Mouse (Mus musculus) retina, embryonic 14.5 days (tissue): ENCODE results near the gene Zbtb39.
A peak's percentile ranks its signal among the peaks of the same experiment; 100 is the strongest.

Experiments used
- DNase-seq: peaks from one replicate; pipeline ENCODE4 v3.0.0-alpha.2; 2015; ENCODE audit warnings: low spot score

Gene Zbtb39

DNA sequence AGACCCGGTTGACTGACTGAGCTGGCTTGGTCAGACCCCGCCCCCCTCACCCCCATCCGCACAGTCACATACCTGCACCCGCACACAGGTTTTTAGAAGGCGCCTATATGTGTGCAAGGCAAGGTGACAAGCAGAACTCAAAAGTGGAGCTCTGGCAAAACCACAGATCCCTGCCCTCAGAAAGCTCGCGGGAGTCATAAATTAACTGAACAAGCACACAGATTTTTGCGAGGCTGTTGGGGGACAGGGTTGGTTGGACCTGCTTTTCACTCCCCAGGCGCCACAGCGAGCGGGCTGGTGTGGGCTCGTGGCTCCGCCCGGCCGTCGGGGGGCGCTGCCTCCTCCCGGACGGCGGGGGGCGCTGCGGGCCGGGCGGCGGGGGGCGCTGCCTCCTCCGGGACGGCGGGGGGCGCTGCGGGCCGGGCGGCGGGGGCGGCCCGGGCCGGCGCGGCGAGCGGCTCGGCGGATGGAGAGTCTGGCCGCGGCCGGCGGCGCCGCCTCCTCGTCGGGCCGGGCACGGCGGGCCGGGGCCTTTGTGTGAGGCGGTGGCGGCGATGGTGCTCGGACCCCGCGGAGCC, at the start of gene Zbtb39:
TSS of gene Zbtb39 (plus strand) at position 456 of the 578 bp plus-strand sequence.
- DNase-seq, result peak; percentile 78

DNA sequence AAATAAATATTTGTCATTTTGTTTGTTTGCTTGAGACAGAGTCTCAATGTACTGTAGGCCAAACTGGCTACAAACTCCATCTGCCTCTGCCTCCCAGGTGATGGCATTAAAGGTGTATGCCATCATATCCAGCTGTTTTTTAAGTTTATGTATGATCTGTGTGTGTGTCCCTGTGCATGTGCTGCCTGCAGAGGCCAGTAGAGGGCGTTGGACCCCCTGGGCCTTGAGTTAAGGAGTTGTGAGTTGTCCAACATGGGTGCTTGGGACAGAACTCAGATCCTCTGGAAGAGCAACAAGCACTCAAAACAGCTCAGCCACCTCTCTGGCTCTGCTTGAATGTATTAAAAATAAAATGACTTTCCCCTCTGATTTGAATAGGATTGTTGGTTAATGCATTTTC, 48.3 kb upstream of the Zbtb39 start:
- no peak for DNase-seq

DNA sequence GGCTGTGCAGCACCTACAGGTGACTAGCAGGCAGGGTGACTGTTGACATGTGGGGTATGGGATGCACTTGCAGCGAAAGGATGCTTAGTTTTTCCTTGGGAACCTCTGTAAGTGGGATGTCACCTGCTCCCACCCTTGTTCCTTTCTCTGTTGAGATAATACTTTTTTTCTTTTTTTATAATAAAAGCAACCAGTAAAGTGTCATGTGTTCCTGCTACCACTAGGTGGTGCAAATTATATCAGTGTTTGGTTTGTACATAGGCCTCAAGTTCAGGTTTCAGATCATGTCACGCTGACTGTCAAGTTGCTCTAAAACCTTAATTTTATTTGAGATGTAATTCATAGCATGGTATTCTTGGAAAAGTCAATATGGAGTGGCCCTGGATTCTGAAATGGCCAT, 44.7 kb upstream of the Zbtb39 start:
- DNase-seq, result peak; percentile 72

DNA sequence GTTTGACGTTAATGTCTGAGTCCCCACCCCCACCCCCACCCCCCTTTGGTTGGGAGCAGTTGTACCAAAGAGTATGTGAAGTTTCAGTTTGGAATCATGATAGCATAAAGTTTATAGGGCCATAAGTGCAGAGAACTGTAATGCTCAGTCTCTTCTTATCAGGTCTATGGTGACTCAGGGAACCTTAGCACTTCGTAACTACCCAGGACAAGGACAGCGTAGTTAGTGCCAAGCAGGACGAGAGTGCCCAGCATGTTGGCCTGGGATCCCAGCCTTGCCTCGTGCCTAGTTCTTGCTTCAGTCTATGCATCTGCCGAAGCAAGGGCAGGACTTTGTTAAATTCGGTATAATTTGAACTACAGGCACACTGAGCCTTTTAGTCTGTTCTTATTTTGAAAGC, 43.6 kb upstream of the Zbtb39 start:
- no peak for DNase-seq

DNA sequence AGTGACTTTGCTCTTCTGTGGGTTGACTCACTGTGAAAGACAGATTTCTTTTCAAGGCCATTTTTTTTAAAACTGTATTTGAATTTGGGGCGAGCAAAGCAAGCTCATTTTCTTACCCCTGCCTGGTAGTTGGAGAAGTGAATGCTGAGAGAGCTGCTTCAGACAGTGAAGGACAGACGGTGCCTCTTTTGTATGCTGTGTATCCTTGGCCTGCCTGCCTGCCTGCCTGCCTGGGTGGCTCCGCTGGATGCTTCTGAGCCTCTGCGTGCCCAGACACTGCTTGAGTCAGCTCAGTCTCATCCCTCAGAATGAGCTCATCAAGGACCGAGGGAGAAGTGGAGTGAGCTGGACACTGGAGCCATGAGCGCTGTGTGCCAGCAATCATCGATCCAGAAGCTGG, 40.4 kb upstream of the Zbtb39 start:
- no peak for DNase-seq

DNA sequence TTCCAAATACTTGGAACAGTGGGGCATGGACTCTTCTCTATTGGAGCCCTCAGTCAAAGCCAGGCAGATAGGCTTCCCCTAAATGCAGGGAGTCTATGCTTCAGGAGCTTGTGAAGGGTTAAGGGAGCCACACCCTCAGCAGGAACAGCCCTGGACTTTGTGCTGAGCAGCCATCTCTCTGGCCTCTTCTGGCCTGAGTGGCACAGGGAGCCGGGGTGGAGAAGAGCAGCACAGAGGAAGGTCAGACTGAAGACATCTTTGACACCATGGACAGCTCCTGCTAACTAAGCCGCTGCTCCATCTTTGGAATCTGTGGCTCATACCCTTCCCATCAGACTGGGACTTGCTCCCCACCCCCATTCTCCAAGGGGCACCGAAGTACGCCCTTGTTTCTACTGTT, 36.0 kb upstream of the Zbtb39 start:
- peak; percentile 24 for DNase-seq

- no peak for DNase-seq
Observed at GRCm38 (mm10) chr10:127704293-127704692, 35.0 kb upstream of the Zbtb39 start.

DNA sequence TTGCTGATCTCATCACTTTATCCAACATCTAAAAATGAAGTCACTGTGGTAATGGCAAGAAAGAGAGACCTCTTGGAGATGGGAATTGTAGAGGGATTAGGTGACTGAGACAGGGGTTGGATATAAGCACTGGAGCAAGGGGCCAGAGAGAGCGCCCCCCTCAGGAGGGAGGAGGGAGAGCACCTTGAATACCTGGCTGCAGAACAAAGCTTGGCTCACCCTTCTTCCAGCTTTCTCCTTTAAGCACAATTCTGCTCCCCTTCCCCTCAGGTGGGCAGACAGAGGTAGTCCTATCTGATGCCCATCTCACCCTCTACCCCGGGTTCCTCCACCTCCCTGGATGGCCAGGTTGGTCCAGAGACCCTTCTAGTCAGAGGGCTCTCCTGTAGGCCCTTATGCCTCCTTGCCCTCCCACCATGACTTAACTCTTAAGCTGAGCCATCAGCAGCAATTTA, 34.5 kb upstream of the Zbtb39 start, which contains the start of gene Myo1a:
TSS of gene Myo1a (plus strand) at position 405 of the 455 bp plus-strand sequence.
- no peak for DNase-seq

DNA sequence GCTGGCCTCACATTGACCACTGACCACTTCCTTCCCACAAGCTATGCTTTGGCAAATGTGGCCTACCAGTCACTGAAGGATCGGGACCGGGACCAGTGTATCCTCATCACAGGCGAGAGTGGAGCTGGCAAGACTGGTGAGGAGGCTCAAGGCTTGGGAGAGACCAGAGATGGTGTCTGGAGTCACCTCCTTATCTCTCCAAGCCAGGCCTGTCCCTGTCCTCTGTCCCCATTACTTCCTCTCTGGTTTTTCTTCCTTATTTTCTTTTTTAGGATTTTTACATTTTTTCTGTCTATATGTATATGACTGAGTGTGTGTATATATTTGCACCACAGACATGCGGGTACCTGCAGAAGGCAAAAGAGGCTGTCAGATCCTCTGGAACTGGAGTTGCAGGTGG, 33.6 kb upstream of the Zbtb39 start:
- DNase-seq, result no peak

DNA sequence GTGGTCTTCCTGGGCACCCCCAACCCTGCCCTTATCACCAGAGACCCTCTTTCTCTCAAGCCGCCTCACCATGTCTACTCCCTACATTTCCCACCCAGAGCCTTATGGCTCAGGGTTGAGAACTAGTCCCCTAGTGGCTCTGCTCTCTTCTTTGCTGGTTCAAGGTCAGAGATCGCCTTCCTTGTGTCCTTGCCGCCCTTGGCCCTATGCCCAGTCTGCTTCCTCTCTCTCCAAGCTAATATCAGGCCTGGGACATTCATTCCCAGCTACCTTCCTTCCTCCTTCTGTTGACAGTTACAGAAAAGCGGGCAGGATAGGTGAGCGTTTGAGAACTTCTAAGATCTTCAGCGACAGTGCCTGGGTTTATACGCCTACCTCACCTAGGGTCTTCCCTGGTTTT, 31.6 kb upstream of the Zbtb39 start:
- DNase-seq, result no peak

- DNase-seq, result no peak
Observed at GRCm38 (mm10) chr10:127708850-127709370, 30.4 kb upstream of the Zbtb39 start.

DNA sequence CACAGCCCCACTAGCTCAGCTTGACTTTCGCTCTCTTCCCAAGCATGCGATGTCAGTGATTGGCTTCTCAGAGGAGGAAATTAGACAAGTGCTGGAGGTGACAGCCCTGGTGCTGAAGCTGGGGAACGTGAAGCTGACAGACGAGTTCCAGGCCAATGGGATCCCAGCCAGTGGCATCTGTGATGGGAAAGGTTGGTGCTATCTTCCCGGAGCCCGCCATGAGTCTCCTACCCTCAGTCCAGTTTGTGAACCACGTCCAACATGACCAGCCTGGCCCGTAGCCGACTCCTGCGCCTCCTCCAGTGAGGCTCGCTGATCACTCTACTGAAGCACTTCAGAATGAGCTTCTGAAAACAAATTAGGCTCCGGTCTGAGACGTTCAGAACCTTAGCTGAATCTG, 29.0 kb upstream of the Zbtb39 start:
- DNase-seq, result no peak

DNA sequence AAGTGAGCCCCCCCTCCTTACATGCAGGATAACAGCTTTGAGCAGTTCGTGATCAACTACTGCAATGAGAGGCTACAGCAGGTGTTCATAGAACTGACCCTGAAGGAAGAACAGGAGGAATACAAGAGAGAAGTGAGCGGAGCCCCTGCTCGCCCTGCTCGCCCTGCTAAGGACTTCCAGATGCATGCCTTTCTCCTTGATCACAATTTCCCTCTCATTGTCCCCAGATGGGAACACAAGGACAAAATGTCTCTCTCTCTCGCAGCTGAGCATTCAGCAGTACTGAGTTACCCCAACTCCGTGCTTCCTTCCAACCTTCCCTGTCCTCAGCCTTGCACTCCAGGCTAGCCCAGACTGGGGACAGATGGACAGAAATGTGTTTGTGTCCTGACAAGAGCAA, 26.6 kb upstream of the Zbtb39 start:
- no peak for DNase-seq

DNA sequence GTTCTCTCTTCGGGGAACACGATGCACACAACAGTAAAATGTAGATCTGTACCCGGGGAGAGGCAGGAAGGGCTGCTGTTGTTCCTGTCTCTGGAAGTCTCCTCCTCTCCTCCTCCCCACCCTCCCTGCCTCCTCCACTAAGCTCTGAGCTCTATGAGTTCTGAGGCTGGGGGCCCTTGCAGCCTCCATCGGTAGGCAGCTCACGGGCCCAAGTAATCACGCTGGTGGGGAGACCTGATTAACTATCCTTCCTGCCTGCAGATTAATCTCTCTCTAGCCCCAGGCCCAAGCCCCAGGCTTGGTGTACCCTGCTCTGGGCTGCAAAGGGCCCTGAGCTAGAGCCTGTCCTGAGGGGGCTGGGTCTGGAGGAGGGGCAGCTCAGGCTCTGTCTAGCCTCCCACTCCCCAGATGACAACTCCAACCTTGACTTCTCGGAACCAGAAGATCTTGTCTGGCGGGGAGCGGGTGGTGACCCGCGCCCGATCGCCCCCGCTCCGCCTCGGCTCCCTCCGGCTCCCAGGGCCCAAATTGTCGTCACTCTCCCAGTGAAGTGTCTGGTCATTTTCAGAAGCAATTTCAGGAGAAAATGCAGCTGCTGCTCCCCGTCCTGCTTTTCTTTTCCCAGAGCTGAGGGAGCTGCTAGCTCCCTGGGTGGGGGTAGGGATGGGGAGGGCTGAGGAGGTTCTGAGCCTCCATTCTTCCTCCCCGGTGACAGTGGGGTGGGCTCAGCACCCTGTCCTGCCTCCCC, 17.5 kb upstream of the Zbtb39 start:
- peak; percentile 20 for DNase-seq

DNA sequence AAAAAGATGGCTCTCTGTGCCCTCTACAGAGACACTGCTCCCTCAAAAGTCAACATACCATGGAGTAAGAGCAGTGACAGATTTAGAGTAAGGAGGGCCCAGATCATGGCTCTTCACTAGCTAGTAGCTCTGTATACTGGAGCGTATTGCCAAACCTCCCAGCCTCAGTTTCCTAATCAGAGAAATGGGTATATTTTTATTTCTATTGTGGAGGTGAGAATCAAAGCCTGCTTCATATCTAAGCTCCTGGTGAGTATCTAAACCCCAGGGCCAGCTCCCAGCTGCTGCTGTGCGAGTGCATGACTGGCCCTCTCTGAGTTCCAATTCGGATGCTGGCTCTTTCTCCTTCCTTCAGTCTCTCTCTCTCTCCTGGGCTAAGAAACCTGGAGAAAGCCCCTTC, 15.2 kb upstream of the Zbtb39 start, which contains the start of gene Tac2:
TSS of gene Tac2 (plus strand) at position 301 of the 400 bp plus-strand sequence.
- no peak for DNase-seq

- no peak for DNase-seq
Observed at GRCm38 (mm10) chr10:127725136-127725535, 14.2 kb upstream of the Zbtb39 start.

- no peak for DNase-seq
Observed at GRCm38 (mm10) chr10:127728437-127728836, 10.9 kb upstream of the Zbtb39 start.

DNA sequence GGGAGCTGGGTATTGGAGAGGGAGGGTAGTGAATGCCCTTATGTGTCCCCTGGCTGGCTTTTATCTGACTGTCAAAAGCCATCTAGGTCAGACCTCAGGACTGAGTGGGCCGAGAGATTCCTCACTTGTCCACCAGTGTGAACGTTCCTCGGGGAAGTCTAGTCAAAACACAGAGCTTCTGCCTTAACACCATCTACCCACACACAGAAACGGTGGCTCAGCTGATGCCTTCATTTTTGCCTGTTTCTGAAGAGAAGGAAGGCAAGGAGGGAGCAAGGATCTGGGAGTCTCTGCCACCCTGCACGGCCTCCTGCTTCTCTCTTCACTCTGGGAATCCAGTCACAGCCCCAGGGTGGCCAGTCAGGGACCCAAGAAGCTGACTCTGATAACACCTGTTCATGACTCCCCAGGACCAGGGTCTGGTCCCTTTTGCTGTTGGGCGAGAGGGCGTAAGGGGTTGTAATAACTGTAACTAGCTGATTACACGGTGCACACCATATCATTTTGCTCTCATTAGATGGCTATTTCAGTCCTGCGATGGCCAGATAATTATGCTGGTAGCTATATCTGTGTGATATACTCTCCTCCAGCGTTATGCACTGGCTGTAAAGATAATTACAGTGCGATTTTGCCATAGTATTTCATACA, 8.9 kb upstream of the Zbtb39 start:
- peak; percentile 40 for DNase-seq

- peak; percentile 59 for DNase-seq
Observed at GRCm38 (mm10) chr10:127730933-127731310, 8.4 kb upstream of the Zbtb39 start.

- DNase-seq, result no peak
Observed at GRCm38 (mm10) chr10:127731397-127731796, 7.9 kb upstream of the Zbtb39 start.

DNA sequence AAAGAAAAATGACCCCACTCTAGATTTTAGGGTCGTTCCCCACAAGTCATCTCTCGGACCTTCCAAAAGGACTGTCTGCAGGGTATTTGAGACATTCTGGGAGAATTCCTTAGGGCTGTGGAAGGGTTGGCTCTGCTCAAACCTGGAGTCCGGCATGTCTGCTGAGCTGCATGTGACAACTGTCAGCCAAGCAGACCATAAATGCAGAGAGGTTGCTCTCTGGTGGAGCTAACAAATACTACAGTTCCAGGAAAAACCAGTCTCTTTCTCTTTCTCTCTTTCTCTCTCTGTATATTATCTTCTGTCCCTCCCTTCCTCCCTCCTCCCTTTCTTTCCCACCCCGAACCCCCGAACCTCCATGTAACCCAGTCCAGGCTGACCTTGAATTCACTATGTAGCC, 4.9 kb upstream of the Zbtb39 start:
- peak; percentile 65 for DNase-seq

GRCm38 (mm10) chr10:127736266-127736665, 3.1 kb upstream of the Zbtb39 start:
- DNase-seq, result no peak

DNA sequence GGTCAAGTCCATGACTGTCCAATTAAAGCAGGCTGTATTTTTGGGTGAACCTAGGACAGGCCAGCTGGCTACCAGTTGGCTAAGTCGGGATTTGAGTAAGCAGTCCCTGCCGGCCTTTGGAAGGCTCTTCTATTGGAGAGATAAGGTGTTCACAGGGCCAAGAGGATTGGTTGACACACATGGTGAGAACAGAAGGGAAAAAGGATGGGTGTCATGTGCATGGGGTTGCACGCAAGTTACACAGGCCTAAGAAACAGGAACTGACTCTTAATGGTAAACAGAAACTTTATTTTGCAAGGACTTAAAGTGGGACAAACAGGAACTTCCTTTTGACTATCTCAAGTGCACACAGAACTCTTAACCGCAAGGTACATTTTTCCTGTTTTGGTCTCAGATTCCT, 2.4 kb upstream of the Zbtb39 start:
- no peak for DNase-seq
